Mouse (Mus musculus) bone marrow macrophage, adult 2 months (primary cell): Measurements from ENCODE around the gene Avl9.

Experiments used
- CTCF ChIP-seq: IDR thresholded peaks from 2 replicates; pipeline ENCODE4 v1.5.1; 2012; ENCODE audit warnings: low read depth, mild to moderate bottlenecking, low read length, moderate library complexity
- POLR2A ChIP-seq: IDR thresholded peaks from 2 replicates; pipeline ENCODE4 v1.6.1; 2012; ENCODE audit warnings: mild to moderate bottlenecking, low read depth, low read length, borderline replicate concordance

GRCm38 (mm10) chr6:56805026-56805425, 90.3 kb downstream of the Avl9 start:
- TF ChIP-seq CTCF (no peak), POLR2A (no peak)
